Mouse (Mus musculus) ovary, postnatal 10 days (tissue): ENCODE measurements around the gene Hist1h2af.
A peak's percentile ranks its signal among the peaks of the same experiment; 100 is the strongest.
"Not testable (repeated sequence)": the region's sequence is repeated elsewhere in the genome, so short reads cannot be mapped to it uniquely, and the experiment has no call there.

Experiments used
- DNase-seq: peaks from one replicate; pipeline ENCODE4 v3.0.0; 2022; ENCODE audit warnings: low spot score

Hist1h2af gene

DNA sequence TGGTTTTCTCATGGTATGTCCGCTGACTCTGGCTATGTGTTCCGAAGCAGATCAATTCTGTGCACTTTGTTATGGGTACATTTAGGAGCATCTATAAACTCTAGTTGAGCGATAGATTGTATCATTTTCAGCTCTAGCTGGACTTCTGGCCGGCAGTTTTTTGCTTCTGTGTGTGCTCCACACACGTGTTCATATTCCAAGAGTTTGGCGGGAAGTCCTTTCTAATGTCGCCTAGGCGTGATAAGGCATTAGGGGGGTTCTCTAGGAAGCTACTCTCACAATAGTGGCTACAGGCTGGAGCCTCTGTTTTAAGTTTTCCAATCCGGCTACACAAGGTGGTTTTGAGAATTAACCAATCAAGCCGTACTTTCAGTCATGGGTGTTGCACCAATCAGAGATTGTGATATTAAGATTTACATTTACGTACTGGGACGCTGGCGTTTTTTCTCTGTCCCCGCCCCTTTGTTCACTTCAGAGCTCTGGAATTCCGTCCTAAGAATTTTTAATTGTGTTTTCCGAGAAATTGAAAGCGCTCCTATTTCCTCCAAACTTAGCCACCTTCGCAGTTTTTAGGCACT lies 22.2 kb downstream of the Hist1h2af start:
- DNase-seq, result no peak

DNA sequence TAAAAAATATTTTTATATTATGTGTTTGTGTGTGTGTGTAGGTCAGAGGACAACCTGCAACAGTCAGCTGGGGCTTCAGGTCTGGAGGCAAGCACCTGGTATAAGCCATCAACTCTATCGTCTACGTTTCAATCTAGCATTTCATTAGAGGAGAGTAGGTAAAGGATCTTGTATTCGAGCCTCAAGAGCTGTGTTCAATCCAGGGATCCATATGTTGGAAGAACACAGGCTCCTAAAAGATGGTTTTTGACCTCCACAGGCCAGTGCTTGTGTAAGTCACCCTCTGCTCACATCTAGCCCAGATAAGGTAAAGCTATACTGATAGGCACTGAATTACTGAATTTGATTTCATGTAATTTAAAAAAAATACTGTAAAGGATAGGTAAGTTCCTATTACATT lies 23.2 kb downstream of the Hist1h2af start:
- DNase-seq, result no peak

DNA sequence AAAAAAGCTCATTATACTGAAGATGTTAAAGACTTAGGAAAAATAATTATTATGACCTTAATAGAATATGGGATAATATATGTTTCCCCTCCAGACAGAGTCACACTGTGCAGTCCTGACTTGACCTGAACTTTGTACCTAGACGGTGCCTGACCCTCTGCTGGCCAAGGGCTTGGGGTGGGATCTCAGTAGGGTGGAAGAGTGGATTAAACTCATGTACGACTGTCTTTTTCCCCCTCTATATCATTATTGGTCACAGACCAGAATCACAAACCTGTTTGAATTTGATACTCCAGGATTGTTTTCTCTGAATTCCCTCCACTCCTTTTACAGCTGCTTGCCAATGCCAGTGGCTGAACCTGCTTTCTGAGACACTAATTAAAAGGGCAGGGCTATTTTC lies 27.0 kb downstream of the Hist1h2af start:
- not testable (repeated sequence) for DNase-seq

DNA sequence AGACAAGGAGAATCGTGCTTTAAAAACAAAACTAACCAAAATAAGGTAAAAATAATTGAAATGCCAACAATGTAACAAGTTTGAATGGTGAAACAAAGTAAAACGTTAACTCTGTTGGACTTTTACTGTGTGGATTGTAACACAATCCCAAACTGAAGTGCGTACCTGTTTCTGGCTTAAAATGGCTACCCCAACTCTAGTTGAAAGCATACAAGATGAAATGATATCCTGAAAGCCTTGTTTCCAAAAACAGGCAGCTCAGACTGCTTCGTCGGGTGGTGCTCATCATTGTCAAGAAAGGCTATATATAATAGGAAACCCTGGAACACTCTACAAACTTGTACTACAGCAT lies 27.8 kb downstream of the Hist1h2af start:
- DNase-seq, result not testable (repeated sequence)

DNA sequence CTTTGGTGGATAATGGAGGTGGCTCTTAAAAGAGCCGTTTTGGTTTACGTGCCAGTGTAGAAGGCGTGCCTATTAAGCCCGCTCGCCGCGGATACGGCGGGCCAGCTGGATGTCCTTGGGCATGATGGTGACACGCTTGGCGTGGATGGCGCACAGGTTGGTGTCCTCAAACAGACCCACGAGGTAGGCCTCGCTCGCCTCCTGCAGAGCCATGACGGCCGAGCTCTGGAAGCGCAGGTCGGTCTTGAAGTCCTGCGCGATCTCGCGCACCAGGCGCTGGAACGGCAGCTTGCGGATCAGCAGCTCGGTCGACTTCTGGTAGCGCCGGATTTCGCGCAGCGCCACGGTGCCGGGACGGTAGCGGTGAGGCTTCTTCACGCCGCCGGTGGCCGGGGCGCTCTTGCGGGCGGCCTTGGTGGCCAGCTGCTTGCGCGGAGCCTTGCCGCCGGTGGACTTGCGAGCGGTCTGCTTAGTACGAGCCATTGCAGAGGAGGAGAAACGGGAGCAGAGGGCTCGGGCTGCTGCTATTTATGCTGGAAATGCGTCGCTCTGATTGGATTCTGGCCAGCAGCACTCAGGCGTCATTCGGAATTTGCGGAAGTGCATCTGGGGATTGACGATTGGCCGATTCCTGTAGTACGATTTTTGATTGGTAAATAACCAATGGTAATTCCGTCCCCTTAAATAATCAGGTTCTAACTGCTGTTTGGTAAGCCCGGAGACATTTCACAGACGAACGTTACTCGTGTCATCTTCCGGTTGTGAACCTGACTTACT lies 28.4 kb downstream of the Hist1h2af start, which contains the start of gene Hist1h3e:
Gene Hist1h3e (minus strand): TSS at position 487 of the 777 bp plus-strand sequence.
- peak; percentile 92 for DNase-seq

DNA sequence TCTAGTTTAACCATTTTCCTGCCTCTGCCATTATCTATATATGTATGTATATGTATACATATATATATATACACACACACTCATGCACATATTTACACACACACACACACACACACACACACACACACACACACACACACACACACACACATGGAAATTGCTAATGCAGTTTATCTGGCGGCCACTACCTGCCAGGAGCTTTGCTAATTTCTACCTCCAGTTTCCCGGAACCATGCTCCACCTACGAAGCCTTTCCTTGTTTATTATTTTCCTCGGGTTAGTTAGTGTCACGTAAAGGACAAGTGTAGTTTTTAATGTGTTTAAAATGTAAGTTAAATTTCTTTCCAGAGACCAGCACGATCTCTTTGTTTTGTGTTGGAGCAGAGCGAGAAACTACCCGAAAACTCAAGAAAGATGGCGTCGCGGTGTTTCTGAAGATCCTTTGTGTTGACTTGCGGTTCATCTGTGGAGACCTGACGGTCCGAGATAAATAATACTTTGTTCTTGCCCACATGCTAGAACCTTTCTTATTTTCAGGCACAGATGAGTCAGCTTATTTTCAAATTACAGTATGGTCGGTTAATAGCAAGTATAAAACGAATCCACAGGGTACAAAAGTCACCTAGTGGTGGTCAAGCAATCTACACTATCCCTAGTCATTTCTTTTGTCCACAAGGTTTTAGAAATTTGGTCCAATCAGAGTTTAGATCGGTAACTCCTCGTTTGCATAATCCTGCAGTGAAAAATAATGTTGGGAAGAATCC lies 29.2 kb downstream of the Hist1h2af start:
- no peak for DNase-seq

DNA sequence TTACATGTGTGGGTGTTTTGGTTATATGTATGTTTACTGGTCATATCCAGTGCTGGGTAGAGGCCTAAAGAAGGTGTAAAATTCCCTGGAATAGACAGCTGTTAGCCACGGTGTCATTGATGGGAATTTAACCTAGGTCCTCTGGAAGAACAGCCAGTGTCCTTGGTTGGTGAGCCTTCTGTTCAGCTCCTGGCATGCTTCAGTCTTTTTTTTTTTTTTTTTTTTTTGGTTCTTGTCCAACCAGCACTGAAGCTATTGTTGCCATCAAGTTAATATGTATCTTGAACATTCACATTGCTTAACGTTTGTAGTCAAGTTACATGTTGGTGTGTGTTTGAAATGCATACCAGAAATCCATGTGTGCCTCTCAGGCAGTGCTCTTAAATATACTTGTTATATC lies 30.8 kb downstream of the Hist1h2af start:
- DNase-seq, result no peak

DNA sequence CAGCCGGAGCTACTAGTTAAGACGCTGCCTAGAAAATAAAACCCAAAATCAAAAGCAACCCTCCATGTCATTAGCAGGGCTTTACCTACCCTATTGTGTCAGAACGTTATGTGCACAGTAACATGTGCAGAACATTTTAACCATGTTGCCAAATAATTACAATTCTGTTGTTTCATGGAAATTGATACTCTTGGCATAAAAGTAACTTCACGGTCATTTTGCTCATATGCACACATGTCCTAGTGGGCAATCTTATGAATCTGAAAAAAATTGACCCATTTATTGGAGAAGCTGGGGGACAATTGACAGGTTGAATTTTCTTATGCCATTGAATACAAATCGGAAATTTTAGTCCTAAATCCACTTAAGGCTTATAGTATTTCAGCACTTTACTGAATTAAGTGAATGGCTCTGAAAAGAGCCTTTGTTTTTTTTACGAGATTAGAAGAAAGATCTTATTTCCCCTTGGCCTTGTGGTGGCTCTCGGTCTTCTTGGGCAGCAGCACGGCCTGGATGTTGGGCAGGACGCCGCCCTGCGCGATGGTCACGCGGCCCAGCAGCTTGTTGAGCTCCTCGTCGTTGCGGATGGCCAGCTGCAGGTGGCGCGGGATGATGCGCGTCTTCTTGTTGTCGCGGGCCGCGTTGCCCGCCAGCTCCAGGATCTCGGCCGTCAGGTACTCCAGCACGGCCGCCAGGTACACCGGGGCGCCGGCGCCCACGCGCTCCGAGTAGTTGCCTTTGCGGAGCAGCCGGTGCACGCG lies 36.7 kb downstream of the Hist1h2af start:
- DNase-seq, result not testable (repeated sequence)

DNA sequence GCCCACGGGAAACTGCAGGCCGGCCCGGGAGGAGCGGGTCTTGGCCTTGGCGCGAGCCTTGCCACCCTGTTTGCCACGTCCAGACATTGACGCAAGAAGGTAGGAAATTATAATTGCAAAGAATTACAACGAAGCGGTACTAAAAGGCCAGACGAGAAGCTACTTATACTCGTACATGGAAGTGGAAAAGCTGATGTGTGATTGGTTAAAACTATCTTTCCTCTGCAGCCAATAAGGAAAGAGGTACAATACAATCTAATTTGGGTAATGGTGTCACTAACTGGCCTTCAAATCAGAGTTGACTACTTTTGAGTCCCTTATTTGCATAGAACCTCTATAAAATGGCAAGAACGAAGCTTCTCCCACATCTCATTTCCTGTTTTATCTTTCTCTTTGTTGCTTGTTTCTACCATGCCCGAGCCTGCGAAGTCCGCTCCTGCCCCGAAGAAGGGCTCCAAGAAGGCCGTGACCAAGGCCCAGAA lies 37.4 kb downstream of the Hist1h2af start, which contains the start of the genes Hist1h2ae and Hist1h2bg:
Gene Hist1h2ae (minus strand): TSS at position 199 of the 482 bp plus-strand sequence.
Gene Hist1h2bg (plus strand): TSS at position 375 of the 482 bp plus-strand sequence.
- no peak for DNase-seq

DNA sequence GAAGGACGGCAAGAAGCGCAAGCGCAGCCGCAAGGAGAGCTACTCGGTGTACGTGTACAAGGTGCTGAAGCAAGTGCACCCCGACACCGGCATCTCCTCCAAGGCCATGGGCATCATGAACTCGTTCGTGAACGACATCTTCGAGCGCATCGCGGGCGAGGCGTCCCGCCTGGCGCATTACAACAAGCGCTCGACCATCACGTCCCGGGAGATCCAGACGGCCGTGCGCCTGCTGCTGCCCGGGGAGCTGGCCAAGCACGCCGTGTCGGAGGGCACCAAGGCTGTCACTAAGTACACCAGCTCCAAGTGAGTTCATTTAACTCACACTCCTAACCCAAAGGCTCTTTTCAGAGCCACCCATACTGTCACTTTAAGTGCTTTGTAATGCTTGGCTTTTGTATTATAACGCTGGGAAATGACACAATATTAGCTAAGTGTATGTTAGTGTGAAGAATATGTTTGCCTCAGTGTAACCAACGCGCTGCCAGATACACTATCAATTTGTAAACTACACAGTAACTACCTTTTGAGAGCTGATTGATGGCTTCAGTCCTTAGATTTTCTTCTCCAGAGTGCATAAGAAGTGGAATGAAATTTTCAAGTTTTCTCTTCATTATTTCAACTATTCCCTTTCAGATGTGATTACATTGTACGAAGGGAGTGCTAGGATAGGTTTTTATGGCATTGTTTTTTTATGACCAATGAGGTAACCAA lies 38.0 kb downstream of the Hist1h2af start:
- not testable (repeated sequence) for DNase-seq

DNA sequence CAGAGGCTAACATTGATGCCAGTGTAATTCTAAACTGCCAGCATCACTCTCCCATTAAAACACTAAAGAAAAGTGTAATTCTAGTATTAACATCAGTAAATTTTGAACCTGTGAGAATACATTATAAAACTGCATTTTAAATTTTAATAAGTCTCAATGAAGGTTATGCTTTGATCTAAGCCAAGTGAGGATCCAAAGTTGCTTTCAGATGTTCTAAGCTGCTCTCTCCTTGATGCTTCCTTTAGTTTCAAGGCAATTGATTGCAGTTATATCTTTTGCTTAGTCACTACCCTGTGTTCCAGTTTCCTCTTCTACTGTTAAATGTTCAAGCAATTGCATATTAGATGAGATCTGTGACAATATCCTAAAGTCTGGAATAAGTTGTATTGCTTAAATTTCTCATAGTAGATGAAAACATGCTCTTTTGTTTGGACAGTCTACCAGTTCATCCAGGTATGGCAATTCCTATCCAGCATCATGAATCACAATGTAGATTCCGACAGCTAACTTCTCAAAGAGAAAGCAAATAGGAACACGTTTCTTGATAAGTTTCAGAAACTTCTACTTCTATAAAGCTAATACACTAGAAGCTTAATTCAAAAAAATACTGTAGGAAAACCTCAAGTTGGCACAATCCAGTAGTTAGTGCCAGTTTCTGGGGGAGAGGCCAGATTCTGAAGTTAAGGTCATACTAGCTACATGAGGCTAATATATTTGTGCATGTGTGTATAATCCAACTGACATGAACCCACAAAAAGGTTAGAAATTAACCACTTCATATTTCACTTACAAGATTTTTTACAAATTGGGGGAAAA lies 38.7 kb downstream of the Hist1h2af start:
- DNase-seq, result no peak

DNA sequence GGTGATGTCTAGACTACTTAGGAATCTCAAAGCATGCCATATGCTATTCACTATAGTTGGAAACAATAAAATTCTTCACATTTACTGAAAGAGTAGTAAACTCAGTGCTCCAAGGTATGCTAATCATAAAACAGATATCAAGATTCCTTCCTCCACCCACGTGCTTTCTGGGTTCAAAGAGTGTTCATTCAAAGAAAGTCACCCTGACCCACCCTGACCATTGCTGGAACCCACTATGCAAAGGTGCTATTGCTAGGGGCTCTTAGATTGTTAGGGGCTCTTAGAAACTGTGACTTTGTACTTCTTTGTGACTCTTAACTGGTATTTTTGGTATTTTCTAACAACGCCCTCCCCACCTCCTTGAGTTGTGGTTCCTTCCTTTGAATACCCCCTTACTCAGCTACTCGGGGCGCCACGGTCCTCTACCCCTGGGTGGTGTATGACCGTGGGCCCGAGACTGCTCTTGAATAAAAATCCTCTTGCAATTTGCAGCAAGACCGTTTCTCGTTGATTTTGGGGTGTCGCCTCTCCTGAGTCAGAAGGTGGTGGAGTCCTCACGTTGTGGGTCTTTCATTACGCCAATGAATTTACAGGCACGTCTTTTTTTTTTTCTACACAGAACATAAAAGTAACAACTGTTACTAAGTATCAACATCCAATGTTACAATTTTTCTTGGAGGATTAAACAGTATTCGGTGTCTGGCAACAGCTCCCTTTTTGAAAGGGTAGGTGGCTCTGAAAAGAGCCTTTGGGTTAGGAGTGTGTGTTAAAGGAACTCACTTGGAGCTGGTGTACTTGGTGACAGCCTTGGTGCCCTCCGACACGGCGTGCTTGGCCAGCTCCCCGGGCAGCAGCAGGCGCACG lies 39.6 kb downstream of the Hist1h2af start:
- DNase-seq, result not testable (repeated sequence)

DNA sequence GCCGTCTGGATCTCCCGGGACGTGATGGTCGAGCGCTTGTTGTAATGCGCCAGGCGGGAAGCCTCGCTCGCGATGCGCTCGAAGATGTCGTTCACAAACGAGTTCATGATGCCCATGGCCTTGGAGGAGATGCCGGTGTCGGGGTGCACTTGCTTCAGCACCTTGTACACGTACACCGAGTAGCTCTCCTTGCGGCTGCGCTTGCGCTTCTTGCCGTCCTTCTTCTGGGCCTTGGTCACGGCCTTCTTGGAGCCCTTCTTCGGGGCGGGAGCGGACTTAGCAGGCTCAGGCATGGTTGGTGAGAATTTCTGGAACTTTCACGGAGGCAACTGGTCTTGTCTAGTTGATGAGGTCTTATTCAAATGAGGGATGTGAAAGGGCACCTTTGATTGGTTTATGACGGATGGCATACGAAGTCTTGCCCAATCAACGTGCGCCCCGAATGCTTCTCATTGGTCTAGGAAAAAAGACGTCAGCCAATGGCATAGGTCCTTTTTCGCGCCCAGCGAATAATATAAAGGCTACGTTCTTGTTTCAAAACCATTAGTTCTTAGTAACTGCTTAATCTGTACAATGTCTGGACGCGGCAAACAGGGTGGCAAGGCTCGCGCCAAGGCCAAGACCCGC lies 40.3 kb downstream of the Hist1h2af start, which contains the start of the genes Hist1h2bf and Hist1h2ad:
Gene Hist1h2bf (minus strand): TSS at position 299 of the 627 bp plus-strand sequence.
Gene Hist1h2ad (plus strand): TSS at position 484 of the 627 bp plus-strand sequence.
- peak; percentile 64 for DNase-seq

DNA sequence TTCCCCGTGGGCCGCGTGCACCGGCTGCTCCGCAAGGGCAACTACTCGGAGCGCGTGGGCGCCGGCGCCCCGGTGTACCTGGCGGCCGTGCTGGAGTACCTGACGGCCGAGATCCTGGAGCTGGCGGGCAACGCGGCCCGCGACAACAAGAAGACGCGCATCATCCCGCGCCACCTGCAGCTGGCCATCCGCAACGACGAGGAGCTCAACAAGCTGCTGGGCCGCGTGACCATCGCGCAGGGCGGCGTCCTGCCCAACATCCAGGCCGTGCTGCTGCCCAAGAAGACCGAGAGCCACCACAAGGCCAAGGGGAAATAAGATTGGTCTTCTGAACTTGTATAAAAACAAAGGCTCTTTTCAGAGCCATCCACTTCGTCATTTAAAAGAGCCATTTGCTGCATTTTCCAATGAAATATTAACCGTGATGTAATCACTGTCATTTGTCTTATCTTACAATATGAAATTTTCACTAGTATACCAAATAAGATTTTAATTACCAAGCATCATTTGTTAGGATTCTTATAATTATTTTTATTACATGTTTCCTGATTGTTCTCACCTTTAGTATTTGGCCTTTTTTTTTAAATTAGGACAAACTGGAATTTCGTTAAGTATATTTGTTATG lies 41.0 kb downstream of the Hist1h2af start:
- DNase-seq, result not testable (repeated sequence)

DNA sequence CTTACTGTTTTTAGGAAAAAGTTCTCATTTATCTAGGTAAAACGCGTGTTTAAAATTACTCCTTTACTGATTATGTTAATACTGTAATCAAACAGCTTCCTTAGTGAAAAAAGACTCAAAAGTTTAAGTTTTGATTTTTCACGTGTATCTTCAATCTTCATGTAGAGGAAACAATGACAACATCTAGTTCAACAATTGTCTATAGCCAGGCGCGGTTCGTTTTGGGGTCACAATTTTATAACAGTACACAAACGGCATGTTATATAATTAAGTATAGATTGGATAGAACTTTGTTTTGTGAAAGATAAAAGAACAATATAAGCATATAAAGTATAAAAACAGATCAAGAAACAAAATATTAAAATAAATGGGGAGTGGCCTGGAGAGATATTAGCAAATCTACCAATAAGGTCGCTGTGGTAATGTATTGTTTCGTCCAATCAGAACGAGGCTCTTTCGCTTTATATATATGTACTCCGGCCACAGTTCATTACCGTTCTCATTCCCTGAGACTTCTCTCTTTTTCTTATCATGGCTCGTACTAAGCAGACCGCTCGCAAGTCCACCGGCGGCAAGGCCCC lies 41.7 kb downstream of the Hist1h2af start, which contains the start of gene Hist1h3d:
Gene Hist1h3d (plus strand): TSS at position 493 of the 581 bp plus-strand sequence.
- DNase-seq, result no peak

DNA sequence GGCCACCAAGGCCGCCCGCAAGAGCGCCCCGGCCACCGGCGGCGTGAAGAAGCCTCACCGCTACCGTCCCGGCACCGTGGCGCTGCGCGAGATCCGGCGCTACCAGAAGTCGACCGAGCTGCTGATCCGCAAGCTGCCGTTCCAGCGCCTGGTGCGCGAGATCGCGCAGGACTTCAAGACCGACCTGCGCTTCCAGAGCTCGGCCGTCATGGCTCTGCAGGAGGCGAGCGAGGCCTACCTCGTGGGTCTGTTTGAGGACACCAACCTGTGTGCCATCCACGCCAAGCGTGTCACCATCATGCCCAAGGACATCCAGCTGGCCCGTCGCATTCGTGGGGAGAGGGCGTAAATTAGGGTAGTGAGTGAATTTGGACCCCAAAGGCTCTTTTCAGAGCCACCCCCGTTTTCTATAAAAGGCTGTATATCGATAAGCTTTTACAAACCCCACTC lies 42.2 kb downstream of the Hist1h2af start:
- DNase-seq, result not testable (repeated sequence)

DNA sequence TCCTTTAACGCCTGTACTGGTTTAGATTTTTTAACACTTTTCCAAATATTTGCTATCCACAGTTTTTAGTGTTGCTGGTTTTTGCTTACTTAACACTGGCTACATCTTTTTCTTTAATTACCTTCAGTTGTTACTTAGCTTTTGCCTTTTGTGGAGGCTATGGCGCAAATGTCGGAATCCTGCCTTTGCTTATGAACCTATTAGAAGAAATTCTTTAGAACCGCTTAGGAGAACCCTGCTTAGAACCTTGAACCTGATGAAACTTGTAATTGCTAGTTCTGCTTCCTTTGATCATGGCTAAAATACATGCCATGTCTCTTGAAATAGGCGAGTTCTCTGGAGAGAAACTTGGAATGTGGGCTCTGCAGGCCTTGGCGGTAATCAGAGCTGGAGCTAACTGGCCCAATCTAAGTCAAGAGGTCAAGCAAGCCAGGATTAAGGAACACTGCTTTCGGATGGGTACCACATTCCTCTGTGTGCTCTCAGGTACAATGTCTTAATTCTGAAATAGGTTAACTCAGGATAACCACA lies 42.7 kb downstream of the Hist1h2af start:
- no peak for DNase-seq
